Mouse (Mus musculus) megakaryocyte progenitor cell, adult 5-6 weeks (primary cell): ENCODE data around the gene Olfr826. TPM values are rescaled to one million over a fixed set of nuclear protein-coding genes. Genes with fewer than 3 reads are reported as not detected.
"Not testable (repeated sequence)": the region's sequence is repeated elsewhere in the genome, so short reads cannot be mapped to it uniquely, and the experiment has no call there.

Experiments
- ATAC-seq: replicated peaks from 2 replicates; pipeline ENCODE4 v1.8.0; 2016; ENCODE audit warnings: mild to moderate bottlenecking, moderate TSS enrichment, inconsistent platforms; ENCODE audit not compliant: poor library complexity
- total RNA-seq, 2 experiments: library from RNA; stranded (forward) in 1 of 2; stranded (reverse) in 1 of 2; fragments of 157-497, 149-512 nt in 1 of 2; fragments of 200-1000 nt in 1 of 2; gene quantifications; 2 replicates each; pipeline versions ENCODE4 v1.2.3 to v1.2.4; 2015 to 2017

Gene Olfr826
- total RNA-seq (2015): not detected in 2 replicates
- not detected in 2 replicates for total RNA-seq (2017)

- no peak for ATAC-seq
Observed at GRCm38 (mm10) chr10:130184086-130184485, at the start of gene Olfr826. Olfr826 (minus strand) TSS chr10:130184186.

GRCm38 (mm10) chr10:130232117-130232516, 48.1 kb upstream of the Olfr826 start:
- ATAC-seq: no peak

GRCm38 (mm10) chr10:130229584-130229983, 45.6 kb upstream of the Olfr826 start:
- peak; percentile 63; the same call in 1 of the 2 replicates for ATAC-seq

- peak; percentile 98 for ATAC-seq
Observed at GRCm38 (mm10) chr10:130228246-130228645, 44.3 kb upstream of the Olfr826 start.

- no peak for ATAC-seq
Observed at GRCm38 (mm10) chr10:130225034-130225433, 41.0 kb upstream of the Olfr826 start.

- ATAC-seq: no peak
Observed at GRCm38 (mm10) chr10:130214303-130214702, 30.3 kb upstream of the Olfr826 start, which contains the start of gene Olfr827. Olfr827 (minus strand) TSS chr10:130214403.

- no peak for ATAC-seq
Observed at GRCm38 (mm10) chr10:130166666-130167065, 17.3 kb downstream of the Olfr826 start, which contains the start of gene Olfr825. Olfr825 (minus strand) TSS chr10:130166766.

GRCm38 (mm10) chr10:130165196-130165595, 18.8 kb downstream of the Olfr826 start:
- peak; percentile 71 for ATAC-seq

GRCm38 (mm10) chr10:130144121-130144520, 39.9 kb downstream of the Olfr826 start:
- no peak for ATAC-seq

- ATAC-seq: not testable (repeated sequence)
Observed at GRCm38 (mm10) chr10:130142481-130142880, 41.5 kb downstream of the Olfr826 start.

- ATAC-seq: no peak
Observed at GRCm38 (mm10) chr10:130134811-130135210, 49.2 kb downstream of the Olfr826 start.

GRCm38 (mm10) chr10:130129900-130130299, 54.1 kb downstream of the Olfr826 start, which contains the start of gene Olfr824:
Olfr824 (minus strand) TSS chr10:130130000.
- ATAC-seq: not testable (repeated sequence)

Other genes with a start within 250 kb of the Olfr826 start
- not detected in 2 replicates for gene Olfr818, start 235.1 kb downstream of the Olfr826 start, total RNA-seq (2015)
- gene Olfr818, start 235.1 kb downstream of the Olfr826 start, total RNA-seq (2017): not detected in 2 replicates
- not detected in 2 replicates for gene Olfr819, start 216.9 kb downstream of the Olfr826 start, total RNA-seq (2015)
- not detected in 2 replicates for gene Olfr819, start 216.9 kb downstream of the Olfr826 start, total RNA-seq (2017)
- gene Olfr247, start 208.0 kb downstream of the Olfr826 start, total RNA-seq (2015): not detected in 2 replicates
- gene Olfr247, start 208.0 kb downstream of the Olfr826 start, total RNA-seq (2017): not detected in 2 replicates
- gene Gm10310, start 199.1 kb downstream of the Olfr826 start, total RNA-seq (2015): not detected in 2 replicates
- gene Gm10310, start 199.1 kb downstream of the Olfr826 start, total RNA-seq (2017): not detected in 2 replicates
- gene Olfr820, start 171.6 kb downstream of the Olfr826 start, total RNA-seq (2015): not detected in 2 replicates
- not detected in 2 replicates for gene Olfr820, start 171.6 kb downstream of the Olfr826 start, total RNA-seq (2017)
- not detected in 2 replicates for gene Olfr821, start 153.8 kb downstream of the Olfr826 start, total RNA-seq (2015)
- not detected in 2 replicates for gene Olfr821, start 153.8 kb downstream of the Olfr826 start, total RNA-seq (2017)
- gene Olfr822, start 113.0 kb downstream of the Olfr826 start, total RNA-seq (2015): not detected in 2 replicates
- not detected in 2 replicates for gene Olfr822, start 113.0 kb downstream of the Olfr826 start, total RNA-seq (2017)
- gene Olfr823, start 68.8 kb downstream of the Olfr826 start, total RNA-seq (2015): not detected in 2 replicates
- not detected in 2 replicates for gene Olfr823, start 68.8 kb downstream of the Olfr826 start, total RNA-seq (2017)
- gene Olfr824, start 54.2 kb downstream of the Olfr826 start, total RNA-seq (2015): not detected in 2 replicates
- gene Olfr824, start 54.2 kb downstream of the Olfr826 start, total RNA-seq (2017): not detected in 2 replicates
- gene Olfr825, start 17.4 kb downstream of the Olfr826 start, total RNA-seq (2015): not detected in 2 replicates
- gene Olfr825, start 17.4 kb downstream of the Olfr826 start, total RNA-seq (2017): not detected in 2 replicates
- gene Olfr827, start 30.2 kb upstream of the Olfr826 start, total RNA-seq (2015): not detected in 2 replicates
- not detected in 2 replicates for gene Olfr827, start 30.2 kb upstream of the Olfr826 start, total RNA-seq (2017)
- gene Neurod4, start 96.1 kb upstream of the Olfr826 start, total RNA-seq (2015): not detected in 2 replicates
- not detected in 2 replicates for gene Neurod4, start 96.1 kb upstream of the Olfr826 start, total RNA-seq (2017)
- gene Tespa1, start 138.7 kb upstream of the Olfr826 start, total RNA-seq (2015): 30.7 and 51.7 TPM in 2 replicates
- gene Tespa1, start 138.7 kb upstream of the Olfr826 start, total RNA-seq (2017): 35.8 and 50.3 TPM in 2 replicates
- not detected in 2 replicates for gene Vmn2r84, start 210.1 kb upstream of the Olfr826 start, total RNA-seq (2015)
- gene Vmn2r84, start 210.1 kb upstream of the Olfr826 start, total RNA-seq (2017): not detected in 2 replicates
- not detected in 2 replicates for gene Vmn2r85, start 245.5 kb upstream of the Olfr826 start, total RNA-seq (2015)
- gene Vmn2r85, start 245.5 kb upstream of the Olfr826 start, total RNA-seq (2017): not detected in 2 replicates